Mouse (Mus musculus): Measurements from ENCODE around the gene Dusp1. TPM values are rescaled to one million over a fixed set of nuclear protein-coding genes. Genes with fewer than 3 reads are reported as not detected.
A peak's percentile ranks its signal among the peaks of the same experiment; 100 is the strongest.

Dusp1 gene
- total RNA-seq, 2 experiments from 2014 or later, result 25.0 to 66.5 TPM

DNA sequence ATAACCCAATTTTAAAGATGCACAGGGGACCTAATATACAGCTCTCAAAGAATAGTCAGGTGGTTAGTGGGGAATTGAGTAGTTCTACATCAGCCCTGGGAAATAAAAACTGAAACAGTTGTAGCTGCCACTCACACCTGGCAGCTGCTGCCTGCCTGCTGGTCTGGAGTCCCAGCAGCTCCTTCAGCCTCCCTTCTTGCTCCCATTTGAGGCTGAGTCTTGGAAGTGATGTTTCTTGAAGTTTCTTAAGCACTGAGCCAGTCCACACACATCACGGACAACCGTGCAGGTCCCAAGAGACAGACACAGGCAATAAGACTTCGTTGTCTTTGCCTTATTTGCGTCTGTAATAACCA is 5.9 kb upstream of the Dusp1 start:
- intact Hi-C loops (cut with DNase I), result no loop called here
- no peak for DNase-seq (ENCODE audit: low spot score in 2 of 2)

DNA sequence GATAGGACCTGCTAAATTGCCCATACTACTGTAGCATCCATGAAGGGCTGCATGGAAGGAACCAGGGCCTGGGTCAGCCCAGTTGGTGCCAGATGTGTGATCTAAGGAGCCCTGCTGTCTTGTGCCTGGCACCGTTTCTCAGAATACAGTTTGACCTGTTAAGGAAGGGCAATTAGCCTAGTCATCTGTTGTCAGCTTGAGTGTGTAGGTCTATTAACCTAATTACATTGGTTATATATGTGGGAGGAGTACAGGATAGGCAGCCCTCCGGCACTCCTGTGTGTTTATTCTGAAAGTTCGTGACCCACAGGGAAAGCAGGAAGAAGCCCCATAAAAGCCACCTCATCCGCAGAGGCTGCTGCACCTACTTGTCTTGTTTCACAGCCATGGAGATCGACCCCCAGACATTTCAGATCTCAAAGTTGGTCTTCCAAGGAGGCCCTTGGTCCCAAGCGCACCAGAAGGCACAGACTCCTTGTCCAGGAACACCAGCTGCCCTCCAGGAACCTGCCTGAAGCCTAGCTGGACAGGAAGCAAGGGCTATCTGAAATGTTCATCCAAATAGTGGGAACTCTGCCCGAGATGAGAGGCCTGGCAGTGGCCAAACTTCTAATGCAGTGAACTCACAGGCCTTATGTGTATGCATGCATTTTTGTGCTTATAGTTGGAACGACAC is 5.4 kb upstream of the Dusp1 start:
- DNase-seq (ENCODE audit: low spot score in 2 of 2), result no peak
- intact Hi-C loops (cut with DNase I), result no loop called here

DNA sequence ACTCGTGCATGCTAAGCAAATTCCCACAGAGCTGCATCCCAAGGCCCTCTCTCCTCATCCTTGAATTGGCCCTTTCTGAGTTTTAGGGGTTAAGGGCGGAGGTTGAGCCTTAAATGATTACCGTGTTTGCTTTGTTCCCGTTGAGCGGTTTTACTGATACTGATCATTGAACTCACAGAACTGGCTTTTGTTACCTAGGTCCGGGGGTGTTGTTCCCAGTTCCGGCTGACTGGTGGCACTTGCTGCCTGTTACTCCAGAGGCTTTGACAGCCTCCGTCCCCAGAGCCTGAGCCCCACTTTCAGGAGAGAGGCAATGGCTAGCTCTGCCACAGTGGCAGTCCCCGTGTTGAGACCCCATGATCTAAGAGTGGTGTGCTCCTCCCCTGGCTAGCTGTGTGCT is 2.5 kb upstream of the Dusp1 start:
- intact Hi-C loops (cut with DNase I), result no loop called here
- DNase-seq (ENCODE audit: low spot score in 2 of 2), result no peak

DNA sequence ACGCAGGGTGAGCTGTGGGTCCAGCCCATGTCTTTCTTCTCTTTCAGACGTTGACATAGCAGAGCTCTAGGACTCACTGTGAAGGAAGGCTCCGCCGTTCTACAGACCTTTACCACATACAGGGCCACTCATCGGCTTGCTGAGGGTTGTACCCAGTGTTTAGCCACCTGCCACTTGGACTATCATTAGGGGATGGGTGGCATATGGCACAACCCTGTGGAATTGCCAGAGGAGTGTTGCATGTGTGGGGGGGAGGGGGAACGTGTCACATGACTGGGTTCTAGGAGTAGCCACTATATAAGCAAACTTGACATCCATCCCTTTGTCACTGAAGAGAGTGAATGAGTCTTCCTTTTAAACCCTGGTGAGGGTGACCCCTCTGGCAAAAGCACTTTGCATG is 1.5 kb upstream of the Dusp1 start:
- DNase-seq (ENCODE audit: low spot score in 2 of 2), result no peak
- intact Hi-C loops (cut with DNase I), result no loop called here

DNA sequence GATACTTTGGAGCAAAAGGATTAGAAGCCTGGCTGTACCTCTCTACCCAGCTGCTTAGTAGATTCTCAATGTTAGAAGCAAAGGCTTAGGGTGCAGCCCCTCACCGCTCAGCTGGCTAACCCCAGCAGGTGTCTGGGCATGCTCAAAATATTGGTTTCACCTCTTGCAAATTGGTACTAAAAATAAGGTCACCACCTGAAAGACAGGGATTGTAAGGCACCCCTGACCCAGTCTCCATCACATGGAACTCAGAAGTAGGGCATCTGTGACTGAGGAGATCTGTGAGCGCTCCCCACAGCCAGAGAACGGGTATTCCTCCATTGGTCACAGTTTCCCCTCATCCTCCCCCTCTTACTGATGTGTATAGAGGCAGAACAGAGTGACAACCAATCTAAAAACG is 364 bp upstream of the Dusp1 start:
- no peak for DNase-seq (ENCODE audit: low spot score in 2 of 2)
- intact Hi-C loops (cut with DNase I), result no loop called here

DNA sequence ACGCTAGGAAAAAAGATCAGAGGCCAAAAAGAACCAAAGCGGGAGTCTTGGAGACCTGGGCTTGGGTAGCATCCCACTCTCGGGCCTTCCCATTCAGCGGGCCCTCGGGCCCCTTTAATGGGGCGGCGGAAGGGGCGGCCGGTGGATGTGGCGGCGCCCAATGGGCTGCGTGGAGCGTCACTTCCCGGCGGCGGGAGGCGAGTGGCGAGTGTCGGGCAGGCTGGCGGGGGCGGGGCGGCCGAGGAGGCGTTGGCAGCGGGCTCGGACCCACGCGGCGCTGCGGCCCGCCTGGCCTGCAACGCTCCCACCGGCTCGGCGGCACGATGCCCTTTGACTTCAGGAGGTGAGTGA is 663 bp downstream of the Dusp1 start, which contains the start of gene Ergic1:
Gene Ergic1, plus strand, starts transcription at position 200 of the 351 bp plus-strand sequence.
- peak; percentile 91 to 92 for DNase-seq (ENCODE audit: low spot score in 2 of 2)
- intact Hi-C loops (cut with DNase I), result loop anchor here (1.0 to 2.0 kb wide), 2 partner anchors 52 to 70 kb away; no protein-coding TSS in a partner anchor

DNA sequence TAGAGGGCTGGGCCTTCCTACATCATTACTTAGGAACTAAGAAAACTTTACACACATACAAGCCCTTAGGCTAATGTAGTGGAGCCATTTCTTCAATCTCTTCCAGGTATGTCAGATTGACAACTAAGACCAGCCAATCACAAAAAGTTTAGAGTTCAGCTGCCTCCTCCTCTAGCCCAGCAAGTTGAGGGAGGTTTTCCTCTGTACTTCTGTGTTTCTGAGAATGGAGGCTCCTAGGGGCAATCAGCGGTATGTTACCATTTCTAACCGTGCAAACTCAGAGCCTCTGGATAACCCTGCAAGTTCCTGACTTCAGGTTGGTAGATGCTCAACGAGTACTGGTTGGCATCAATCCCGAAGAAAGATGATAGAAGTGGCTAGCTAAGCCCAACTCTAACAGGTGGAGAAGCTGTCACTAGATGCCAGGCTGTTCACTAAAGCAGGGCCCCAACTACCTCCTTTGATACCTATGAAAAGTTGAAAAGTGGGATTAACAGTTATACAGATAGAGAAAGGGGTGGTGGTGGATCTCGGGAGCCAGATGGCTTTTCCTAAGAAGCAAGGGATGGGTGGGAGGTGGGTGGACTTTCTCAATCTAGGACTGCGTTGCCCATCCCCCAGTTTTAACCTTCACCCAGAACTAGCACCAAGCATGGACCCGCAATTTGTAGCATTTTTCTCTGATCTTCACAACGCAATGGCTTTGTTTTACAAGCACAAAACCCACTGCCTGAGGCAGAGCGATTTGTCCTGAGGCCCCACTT is 1.2 kb downstream of the Dusp1 start:
- intact Hi-C loops (cut with DNase I), result loop anchor here (1.0 to 2.0 kb wide), 2 partner anchors 52 to 71 kb away; no protein-coding TSS in a partner anchor
- DNase-seq (ENCODE audit: low spot score in 2 of 2), result no peak

DNA sequence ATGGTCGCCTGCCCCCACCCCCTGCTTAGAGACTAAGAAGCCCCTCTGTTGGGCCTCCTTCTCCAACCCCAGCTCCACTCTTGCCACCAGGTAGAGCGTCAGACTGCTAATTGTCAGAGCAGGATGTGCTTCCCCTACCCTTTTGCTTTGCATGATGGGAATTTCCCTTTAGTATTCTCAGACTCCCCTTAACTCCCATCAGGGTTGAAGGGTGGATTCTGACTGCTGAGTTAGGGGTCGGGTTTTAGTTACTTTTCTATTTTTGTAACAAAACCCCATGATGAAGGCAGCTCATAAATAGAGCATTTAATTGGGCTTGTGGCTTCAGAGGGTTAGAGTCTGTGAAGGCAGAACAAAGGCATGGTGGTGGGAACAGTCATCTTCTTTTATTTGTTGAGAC is 8.9 kb downstream of the Dusp1 start:
- intact Hi-C loops (cut with DNase I), result no loop called here

DNA sequence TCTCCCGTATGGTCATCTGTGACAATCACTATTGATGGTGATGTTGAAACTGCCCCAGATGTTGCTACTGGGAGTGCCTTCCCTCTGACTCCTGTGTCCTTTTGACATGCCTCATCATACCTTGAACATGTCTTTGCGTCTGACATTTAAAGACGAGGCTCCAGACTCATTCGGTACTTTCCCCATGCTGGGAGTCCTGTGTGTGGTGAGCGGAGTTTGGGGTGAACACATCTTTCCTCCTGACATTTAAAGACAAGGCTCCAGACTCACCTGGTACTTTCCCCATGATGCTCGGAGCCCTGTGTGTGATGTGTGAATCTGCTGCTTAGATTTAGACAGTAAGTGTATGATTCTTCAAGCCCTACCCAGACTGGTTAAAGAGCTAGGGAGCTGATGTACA is 10.8 kb downstream of the Dusp1 start:
- no peak for DNase-seq (ENCODE audit: low spot score in 2 of 2)
- intact Hi-C loops (cut with DNase I), result no loop called here

More for the DNA sequence above, 8.9 kb downstream of the Dusp1 start:
- DNase-seq (ENCODE audit: low spot score in 2 of 2), result no peak

DNA sequence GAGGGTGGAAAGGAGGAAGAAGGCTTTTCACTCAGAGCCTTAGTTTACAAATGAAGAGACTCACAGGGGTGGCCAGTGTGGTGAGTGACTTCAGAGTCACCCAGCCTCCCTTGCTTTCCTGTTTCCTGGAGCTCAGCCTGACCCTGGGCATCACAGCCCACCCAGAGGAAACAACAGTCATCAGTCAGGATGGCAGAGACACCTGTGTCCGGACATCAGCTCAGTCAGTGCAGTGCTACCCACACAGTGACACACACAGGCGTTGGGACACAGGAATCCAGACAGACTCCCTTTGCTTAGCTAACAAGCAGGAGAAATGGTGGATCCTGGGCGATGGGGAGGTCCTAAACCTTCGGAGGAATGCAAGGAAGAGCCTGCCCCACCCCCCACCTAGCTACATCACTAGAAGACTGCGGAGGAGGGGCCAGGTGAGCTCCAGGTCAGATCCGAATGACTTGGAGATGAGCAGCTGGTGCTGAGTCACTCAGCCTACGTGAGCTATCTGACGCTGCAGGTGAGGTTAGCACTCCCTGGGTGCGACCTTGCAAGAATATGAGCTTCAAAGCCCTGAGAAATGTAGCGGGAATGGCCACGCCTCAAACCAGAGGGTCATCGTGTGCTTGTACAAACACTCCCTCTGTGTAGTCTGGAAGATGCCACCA is 12.6 kb downstream of the Dusp1 start:
- DNase-seq (ENCODE audit: low spot score in 2 of 2), result no peak
- intact Hi-C loops (cut with DNase I), result no loop called here

DNA sequence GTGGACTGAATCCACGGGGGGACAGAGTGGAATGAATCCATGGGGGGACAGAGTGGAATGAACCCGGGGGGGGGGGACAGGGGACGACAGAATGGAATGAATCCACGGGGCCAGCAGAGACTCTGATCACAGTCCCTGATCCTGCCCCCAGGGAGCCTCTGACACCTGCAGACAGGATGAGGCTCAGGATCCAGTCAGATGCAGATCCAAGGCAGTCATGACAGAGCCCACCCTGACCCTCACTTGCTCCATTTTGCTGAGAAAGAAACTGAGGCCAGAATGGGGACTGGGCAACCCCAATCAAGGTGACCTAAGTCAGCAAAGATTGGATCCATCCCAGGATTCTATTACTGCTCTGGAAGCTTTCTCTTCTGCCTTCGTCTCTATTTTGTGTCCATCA is 13.4 kb downstream of the Dusp1 start:
- DNase-seq (ENCODE audit: low spot score in 2 of 2), result no peak
- intact Hi-C loops (cut with DNase I), result no loop called here

DNA sequence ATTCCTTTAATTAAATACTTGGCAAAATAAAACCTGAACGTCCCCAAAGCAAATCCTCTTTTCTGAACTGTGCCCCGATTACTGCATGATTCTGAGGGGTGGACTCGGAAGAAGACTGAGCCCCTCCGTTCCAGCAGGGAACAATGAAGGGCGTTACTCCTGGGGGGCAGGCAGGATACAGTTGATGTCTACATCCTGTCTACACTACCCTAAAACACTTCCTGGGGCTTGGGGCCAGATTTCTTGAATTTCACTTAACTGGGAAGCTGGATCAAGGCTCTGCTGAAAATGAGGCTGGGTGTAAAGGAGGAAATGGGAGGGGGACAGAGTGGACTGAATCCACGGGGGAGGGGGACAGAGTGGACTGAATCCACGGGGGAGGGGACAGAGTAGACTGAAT is 14.2 kb downstream of the Dusp1 start:
- DNase-seq (ENCODE audit: low spot score in 2 of 2), result no peak
- intact Hi-C loops (cut with DNase I), result no loop called here

DNA sequence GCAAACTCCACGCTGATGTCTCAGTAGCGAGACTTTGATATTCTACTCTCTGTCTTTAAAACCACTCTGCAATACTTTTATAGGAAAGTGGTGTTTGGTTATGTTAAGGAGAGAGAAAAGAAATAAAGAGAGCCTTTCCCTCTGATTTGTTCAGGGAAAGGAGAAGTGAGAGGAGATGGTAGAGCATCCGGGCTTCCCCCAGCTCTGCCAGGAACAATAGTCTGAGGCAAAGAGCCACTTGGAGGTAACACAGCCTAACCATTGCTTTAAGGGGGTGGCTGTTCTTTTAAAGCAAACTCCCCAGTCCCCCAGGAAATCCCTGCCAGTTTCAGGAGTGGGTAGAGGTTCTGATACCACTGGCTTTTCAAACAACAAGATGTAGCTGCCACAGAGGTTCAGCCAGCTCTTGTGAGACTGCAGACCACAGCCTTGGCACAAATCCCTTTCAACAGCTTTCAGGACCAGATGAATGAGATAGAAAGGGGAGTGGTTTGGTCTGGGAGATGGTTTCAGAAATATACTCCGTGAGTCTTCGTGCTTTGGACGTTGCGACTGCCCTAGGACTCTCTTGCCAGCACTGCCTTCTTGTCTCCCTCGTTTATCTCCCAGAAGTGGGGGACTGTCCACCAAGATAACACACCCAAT is 17.5 kb downstream of the Dusp1 start:
- intact Hi-C loops (cut with DNase I), result no loop called here
- DNase-seq (ENCODE audit: low spot score in 2 of 2), result no peak

DNA sequence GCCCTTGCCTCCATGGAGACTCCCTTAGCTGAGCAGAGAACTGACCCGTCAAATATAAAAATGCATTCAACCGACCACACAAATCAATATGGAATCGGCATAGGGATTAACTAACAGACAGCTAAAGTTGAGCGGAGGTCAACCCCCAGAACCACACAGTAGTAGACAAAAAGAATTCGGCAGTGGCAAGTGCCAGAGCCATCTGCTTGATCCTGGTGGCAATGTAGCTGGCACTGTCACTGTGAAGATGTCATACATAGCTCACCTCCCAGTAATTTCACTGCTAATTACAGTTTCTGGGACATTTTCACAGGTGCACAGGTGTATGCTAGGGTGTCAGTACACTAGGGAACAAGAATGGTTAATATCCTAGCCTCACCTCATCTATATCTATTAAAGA is 21.8 kb downstream of the Dusp1 start:
- no peak for DNase-seq (ENCODE audit: low spot score in 2 of 2)
- intact Hi-C loops (cut with DNase I), result no loop called here

DNA sequence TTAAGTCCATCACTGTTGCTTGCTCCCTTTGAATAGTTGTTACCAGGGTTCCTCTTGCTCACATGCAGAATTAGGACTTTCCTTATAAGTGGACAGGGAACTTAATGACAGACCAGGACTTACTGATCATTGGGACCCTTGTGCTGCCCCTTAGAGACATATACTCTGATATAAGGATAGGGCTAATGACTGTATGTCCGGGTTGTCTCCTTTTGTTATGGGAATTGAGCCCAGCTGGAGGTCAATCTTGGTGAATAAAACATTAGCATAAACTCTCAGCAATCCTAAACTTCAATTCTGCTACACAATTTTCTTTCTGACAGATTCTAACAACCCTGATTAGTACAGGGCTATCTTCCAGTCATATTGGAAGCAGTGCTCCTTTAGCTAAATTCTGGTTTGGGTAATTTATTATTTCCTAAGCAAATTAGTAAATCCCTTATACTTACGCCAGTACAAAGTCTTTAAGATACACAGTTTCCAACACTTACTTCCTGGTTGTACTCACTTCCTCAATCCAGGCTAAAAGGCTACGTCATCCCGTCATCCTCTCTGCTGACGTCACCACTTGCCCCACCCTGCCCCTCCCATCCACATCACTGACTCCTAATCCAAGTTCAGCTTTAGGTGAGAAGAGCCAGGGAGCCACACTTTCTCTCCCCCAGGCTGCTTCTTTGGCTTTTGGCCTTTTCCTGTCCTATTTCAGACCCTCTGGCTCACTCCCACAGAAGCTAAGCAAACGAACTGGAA is 24.0 kb downstream of the Dusp1 start:
- DNase-seq (ENCODE audit: low spot score in 2 of 2), result no peak
- intact Hi-C loops (cut with DNase I), result no loop called here

DNA sequence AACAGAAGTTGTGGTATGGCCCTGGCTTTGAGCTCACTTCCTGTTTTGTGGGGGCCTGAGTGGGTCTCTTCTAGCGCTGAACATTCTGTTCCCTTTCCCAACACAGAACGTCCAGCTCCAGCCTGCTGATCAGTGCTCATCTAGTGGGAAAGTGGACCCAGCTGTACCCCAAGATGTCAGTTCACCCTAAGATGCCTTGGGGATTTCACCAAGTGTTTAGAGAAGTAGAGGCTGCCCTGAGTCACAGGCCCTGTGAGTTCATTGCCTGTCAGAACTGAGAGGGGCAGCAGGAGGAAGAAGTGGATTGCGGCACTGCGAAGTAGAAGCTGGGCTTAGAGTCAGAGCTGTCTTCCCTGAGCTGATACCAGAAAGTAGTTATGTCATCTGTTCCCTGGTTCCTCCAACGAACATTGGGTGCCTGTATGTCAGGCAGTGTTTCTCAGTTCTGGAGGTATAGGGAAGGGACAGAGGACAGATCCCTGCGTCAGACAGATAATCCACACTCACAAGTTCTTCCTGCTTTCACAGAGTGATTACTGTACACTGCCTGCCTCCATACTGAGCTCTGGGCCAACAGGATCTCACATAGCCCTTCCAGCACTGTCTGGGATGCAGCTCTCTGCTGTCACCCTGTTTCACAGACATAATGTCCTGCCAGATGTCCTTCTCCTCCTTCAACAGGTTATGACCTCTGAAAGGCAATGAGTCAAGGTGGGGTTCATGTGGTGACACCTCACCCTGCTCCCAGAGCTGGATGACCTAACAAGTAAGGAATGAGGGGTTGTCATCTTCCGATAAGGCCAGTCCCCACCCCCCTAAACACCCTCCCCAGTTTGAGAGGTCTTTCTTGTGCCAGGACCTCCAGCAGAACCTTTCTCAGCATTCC is 26.4 kb downstream of the Dusp1 start:
- no peak for DNase-seq (ENCODE audit: low spot score in 2 of 2)
- intact Hi-C loops (cut with DNase I), result no loop called here

DNA sequence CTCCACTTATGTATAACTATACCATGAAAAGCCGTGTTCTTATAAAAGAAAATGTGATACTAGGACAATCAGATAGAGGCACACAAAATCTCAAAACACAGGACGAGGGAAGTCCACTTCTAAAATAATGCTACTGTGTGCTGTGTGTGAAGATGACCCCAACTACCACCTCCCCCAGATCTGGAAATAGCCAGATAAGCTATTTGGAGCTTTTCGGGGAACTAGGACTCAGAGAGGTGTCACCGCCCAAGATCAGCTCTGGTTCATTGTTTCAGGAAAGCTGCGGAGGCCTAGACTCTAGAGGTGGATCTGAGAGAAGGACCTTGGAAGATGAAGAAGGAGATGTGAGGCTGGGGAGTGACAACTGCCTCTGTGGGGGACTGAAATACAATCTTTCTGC is 27.2 kb downstream of the Dusp1 start:
- intact Hi-C loops (cut with DNase I), result no loop called here
- no peak for DNase-seq (ENCODE audit: low spot score in 2 of 2)

DNA sequence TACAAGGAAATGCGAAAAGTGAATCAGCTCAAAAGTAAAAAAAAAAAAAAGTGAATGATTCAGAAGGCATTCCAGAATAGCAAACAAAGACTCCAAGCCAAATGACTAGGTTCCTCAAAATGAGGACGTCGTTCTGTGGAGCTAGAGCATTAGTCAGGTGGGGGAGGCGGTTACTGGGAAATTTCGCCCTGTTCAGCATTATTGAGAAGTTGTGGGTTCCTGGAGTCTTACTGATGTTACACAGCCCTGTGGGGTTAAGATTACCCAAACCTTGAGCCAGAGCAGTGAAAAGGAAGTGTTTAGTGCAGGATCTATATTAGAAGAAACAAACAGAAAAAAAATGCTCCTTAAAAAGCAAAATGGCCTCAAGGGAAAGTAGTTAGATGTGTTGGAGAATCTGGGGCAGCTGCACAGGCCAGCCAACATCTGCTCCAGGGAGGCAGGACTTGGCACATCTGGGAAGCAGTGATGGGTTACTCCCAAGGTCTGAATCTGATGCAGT is 28.0 kb downstream of the Dusp1 start:
- intact Hi-C loops (cut with DNase I), result no loop called here

More for the DNA sequence above, 28.0 kb downstream of the Dusp1 start:
- no peak for DNase-seq (ENCODE audit: low spot score in 2 of 2)
